Mouse (Mus musculus): ENCODE results near the gene Pla2g10. TPM values are rescaled to one million over a fixed set of nuclear protein-coding genes. Genes with fewer than 3 reads are reported as not detected.
A peak's percentile ranks its signal among the peaks of the same experiment; 100 is the strongest.
"Not testable (repeated sequence)": the region's sequence is repeated elsewhere in the genome, so short reads cannot be mapped to it uniquely, and the experiment has no call there.

Gene Pla2g10
- 0.41 and 1.4 TPM in 2 replicates for polyA plus RNA-seq (2015; fragmentation: Nextera tagmentation; extraction: Ambion mirVana)

DNA sequence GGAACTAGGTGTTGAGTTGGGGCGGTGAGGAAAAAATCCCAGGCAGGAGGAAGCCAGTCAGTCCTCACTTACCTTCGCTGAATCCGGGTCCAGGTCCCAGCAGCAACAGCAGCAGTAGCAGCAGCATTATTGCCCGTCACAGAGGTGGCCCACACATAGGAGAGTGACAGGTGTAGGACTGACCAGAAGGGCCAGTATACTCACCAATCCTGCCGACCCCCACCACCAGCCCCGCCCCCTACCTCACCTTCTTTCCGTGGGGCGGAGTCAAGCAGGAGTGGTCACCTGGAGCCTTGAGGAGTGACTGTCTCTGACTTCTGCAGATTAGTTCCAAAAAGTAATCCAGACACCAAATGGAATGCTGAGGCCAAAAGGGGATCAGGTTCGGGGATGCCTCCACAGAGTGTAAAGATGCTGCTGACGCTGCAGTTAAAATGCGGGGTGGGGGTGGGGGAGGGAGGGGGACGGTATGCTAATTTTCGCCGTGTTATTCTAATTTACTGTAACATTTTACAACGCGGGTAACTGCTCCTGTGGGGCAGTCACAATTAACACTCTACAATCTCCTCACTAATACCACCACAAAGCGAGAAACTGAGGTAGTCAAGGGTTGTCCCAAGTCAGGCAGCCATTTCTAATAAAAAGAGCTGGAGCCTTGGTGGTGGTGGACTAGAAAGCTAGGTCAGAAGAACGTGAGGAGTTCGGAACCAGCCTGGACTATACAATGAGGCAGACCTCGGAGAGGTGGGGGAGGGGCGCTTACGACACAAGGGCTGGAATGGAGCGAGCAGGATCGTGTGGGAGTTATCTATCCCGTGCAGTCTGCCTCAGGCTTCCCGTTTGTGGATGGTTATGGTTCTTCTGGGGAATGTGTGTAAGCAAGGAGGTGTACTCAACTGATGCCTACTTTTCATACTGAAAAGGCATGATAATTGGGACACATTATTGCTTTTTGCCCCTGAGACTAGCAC lies at the start of gene Pla2g10:
Gene Pla2g10 (minus strand): TSS at position 699 of the 971 bp plus-strand sequence.
- H3K27me3 ChIP-seq (replicated peaks), result no peaks in the 10 kb centered on the region
- peaks cover 8% of the 10 kb centered on the region for H3K4me1 ChIP-seq
- no peaks in the 10 kb centered on the region for H3K36me3 ChIP-seq
- no peak within 1 kb of the TSS for H3K27ac ChIP-seq (replicated peaks)
- no peak within 1 kb of the TSS for H3K9ac ChIP-seq (replicated peaks)
- peak within 1 kb of the TSS; percentile 16 for H3K4me3 ChIP-seq (replicated peaks)
- H3K9me3 ChIP-seq (replicated peaks), result no peaks in the 10 kb centered on the region
- ATAC-seq (ENCODE audit: low FRiP score), result peak; percentile 41; the same call in 1 of the 2 replicates
- 10% methylated on average over 26 of the region's 26 CpGs for WGBS
- peak within 1 kb of the TSS; percentile 51 for H3K4me2 ChIP-seq

GRCm38 (mm10) chr16:13774651-13775050 lies 43.9 kb upstream of the Pla2g10 start:
- not testable (repeated sequence) for H3K4me1 ChIP-seq; H3K36me3 ChIP-seq; H3K4me2 ChIP-seq; ATAC-seq (ENCODE audit: low FRiP score); H3K4me3 ChIP-seq (replicated peaks); H3K27ac ChIP-seq (replicated peaks); H3K9me3 ChIP-seq (replicated peaks); H3K27me3 ChIP-seq (replicated peaks); H3K9ac ChIP-seq (replicated peaks)
- WGBS, result 92% methylated on average over 3 of the region's 3 CpGs

DNA sequence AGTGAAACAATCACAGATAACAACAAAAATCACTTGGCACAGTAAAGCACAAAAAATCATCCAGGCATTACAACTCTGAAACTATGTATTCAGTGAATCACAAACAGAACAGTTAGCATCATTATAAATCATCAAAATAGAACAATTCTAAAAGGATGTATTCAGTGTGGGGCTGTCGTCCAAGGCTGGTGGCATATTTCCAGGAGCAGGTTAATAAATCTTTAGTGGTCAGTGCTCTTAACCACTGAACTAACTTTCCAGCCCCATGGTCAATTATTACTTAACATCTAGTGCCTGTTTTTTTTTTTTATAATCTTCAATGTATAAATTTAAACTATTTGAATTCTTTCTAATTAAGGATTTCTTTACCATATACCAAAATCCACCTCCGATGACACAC lies 43.2 kb upstream of the Pla2g10 start:
- H3K9me3 ChIP-seq (replicated peaks); ATAC-seq (ENCODE audit: low FRiP score); H3K4me1 ChIP-seq; H3K36me3 ChIP-seq; H3K27me3 ChIP-seq (replicated peaks); H3K27ac ChIP-seq (replicated peaks); H3K4me2 ChIP-seq; H3K4me3 ChIP-seq (replicated peaks); H3K9ac ChIP-seq (replicated peaks): not testable (repeated sequence)
- WGBS, result 69% methylated on average over 2 of the region's 2 CpGs

- H3K36me3 ChIP-seq; ATAC-seq (ENCODE audit: low FRiP score); H3K4me3 ChIP-seq (replicated peaks); H3K4me1 ChIP-seq; H3K27ac ChIP-seq (replicated peaks); H3K4me2 ChIP-seq; H3K9ac ChIP-seq (replicated peaks); H3K9me3 ChIP-seq (replicated peaks); H3K27me3 ChIP-seq (replicated peaks): not testable (repeated sequence)
- 86% methylated on average over 5 of the region's 5 CpGs for WGBS
These were observed 41.3 kb upstream of the Pla2g10 start for GRCm38 (mm10) chr16:13772051-13772450.

DNA sequence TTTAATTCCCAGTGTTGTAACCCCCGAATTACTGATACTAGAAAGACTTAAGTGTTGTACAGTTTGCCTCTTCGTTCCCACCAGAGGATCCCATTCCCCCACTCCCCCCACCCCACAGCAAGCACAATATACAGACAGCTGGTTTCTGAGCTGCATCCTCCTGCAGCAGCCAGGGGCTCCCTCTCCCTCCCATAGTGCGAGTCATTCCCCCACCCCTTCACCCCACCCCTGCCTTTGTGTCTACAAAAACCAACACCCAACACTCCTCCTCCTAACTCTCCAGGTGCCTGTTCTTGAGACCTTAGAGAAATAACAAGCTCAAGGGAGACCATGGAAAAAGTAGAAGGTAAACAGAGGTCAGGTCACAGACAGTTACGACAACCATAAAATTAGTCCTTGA lies 40.8 kb upstream of the Pla2g10 start:
- not testable (repeated sequence) for H3K4me1 ChIP-seq; H3K27me3 ChIP-seq (replicated peaks); H3K4me3 ChIP-seq (replicated peaks); H3K9ac ChIP-seq (replicated peaks); H3K9me3 ChIP-seq (replicated peaks); ATAC-seq (ENCODE audit: low FRiP score); H3K4me2 ChIP-seq; H3K36me3 ChIP-seq; H3K27ac ChIP-seq (replicated peaks)
- WGBS, result 75% methylated on average over 4 of the region's 4 CpGs

GRCm38 (mm10) chr16:13766367-13766766 lies 35.6 kb upstream of the Pla2g10 start:
- H3K36me3 ChIP-seq, result no peaks in the 10 kb centered on the region
- H3K27ac ChIP-seq (replicated peaks), result no peak overlapping the region
- no peak for ATAC-seq (ENCODE audit: low FRiP score)
- H3K9me3 ChIP-seq (replicated peaks), result no peaks in the 10 kb centered on the region
- no peak overlapping the region for H3K4me2 ChIP-seq
- no peaks in the 10 kb centered on the region for H3K27me3 ChIP-seq (replicated peaks)
- no peak overlapping the region for H3K4me3 ChIP-seq (replicated peaks)
- no peaks in the 10 kb centered on the region for H3K4me1 ChIP-seq
- no peak overlapping the region for H3K9ac ChIP-seq (replicated peaks)

DNA sequence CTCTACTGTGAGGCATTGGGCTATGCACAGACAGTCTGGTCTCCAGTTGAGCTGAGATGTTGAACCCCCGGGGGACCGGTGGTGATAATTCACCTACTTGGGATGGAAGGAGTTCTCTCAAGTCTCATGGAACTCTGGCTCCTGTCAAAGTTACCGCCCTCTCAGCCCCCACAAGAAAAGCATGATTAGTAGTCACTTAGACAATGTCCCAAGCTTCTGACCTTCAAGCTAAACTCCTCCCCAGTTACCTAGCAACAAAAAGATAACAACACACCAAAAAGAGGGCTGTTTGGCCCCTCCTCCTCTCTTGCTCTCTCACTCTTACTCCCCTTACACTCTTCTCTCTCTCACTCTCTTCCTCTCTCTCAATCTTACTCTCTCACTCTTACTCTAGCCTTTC lies 33.7 kb upstream of the Pla2g10 start:
- H3K9ac ChIP-seq (replicated peaks), result no peak overlapping the region
- H3K9me3 ChIP-seq (replicated peaks), result no peaks in the 10 kb centered on the region
- 68% methylated on average over 3 of the region's 3 CpGs for WGBS
- no peak for ATAC-seq (ENCODE audit: low FRiP score)
- H3K36me3 ChIP-seq, result no peaks in the 10 kb centered on the region
- no peak overlapping the region for H3K27ac ChIP-seq (replicated peaks)
- no peak overlapping the region for H3K4me3 ChIP-seq (replicated peaks)
- no peak overlapping the region for H3K4me2 ChIP-seq
- no peaks in the 10 kb centered on the region for H3K4me1 ChIP-seq
- no peaks in the 10 kb centered on the region for H3K27me3 ChIP-seq (replicated peaks)

DNA sequence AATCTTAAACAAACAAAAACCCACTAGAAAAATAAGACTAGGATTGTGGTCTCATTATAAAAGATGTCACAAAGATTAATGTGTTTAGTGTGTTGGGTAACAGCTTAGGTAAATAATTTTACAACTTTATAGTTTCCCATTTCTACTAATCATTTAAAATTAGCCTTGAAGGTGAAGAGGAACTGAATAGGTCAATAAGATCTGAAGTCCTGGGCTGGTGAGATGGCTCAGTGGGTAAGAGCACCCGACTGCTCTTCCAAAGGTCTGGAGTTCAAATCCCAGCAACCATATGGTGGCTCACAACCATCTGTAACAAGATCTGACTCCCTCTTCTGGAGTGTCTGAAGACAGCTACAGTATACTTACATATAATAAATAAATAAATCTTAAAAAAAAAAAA lies 32.0 kb upstream of the Pla2g10 start:
- not testable (repeated sequence) for H3K4me1 ChIP-seq; H3K27me3 ChIP-seq (replicated peaks); H3K9ac ChIP-seq (replicated peaks); H3K4me3 ChIP-seq (replicated peaks); ATAC-seq (ENCODE audit: low FRiP score); H3K36me3 ChIP-seq; H3K4me2 ChIP-seq; H3K9me3 ChIP-seq (replicated peaks); H3K27ac ChIP-seq (replicated peaks)
- WGBS, result 88% methylated on average over 1 of the region's 1 CpGs

- H3K4me1 ChIP-seq, result peaks cover 8% of the 10 kb centered on the region; the same call in 1 of the 2 replicates
- no peak overlapping the region for H3K4me2 ChIP-seq
- H3K27me3 ChIP-seq (replicated peaks), result no peaks in the 10 kb centered on the region
- H3K9me3 ChIP-seq (replicated peaks), result no peaks in the 10 kb centered on the region
- H3K4me3 ChIP-seq (replicated peaks), result no peak overlapping the region
- WGBS, result 95% methylated on average over 2 of the region's 2 CpGs
- H3K27ac ChIP-seq (replicated peaks), result no peak overlapping the region
- no peaks in the 10 kb centered on the region for H3K36me3 ChIP-seq
- no peak for ATAC-seq (ENCODE audit: low FRiP score)
- H3K9ac ChIP-seq (replicated peaks), result no peak overlapping the region
These were observed 27.0 kb upstream of the Pla2g10 start for GRCm38 (mm10) chr16:13757823-13758222.

DNA sequence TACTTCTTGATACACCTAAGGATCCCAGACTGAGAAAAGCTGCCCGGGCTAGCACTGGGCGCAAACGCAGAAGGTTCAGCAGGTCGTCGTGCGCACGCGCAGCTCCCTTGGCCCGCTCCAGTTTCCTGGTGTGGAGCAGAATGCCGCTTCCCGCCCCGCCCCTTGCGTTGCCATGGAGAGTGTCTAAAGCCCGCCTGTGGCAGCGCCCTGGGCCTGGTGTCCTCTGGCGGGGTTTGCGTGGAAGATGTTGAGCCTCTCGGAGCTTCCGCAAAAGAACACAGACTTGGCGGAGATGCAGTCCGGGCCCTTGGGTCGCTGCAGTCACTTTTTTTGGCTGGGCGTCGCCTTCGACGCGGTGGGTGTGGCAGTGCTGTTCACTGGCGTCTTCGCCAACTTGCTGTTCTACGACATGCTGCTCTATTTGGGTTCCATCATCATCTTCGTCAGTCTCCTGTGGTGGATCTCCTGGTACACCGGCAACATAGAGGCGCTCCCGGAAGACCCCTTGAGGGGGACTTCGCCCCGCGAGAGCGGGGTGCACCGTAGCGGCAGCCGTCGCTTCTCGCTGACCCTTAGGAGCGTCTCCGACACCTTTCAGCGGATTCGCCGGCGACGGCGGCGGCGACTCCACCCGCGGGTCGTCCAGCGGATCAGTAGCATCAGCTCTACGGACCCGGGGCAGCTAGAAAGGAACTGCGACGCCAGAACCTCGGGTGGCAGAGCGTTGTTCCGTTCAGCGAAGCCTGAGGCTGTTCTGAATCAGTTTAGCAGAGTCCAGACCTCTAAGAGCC lies 23.8 kb upstream of the Pla2g10 start:
- no peaks in the 10 kb centered on the region for H3K27me3 ChIP-seq (replicated peaks)
- H3K4me2 ChIP-seq, result peak overlapping the region; percentile 95
- H3K9me3 ChIP-seq (replicated peaks), result no peaks in the 10 kb centered on the region
- peak overlapping the region; percentile 75 for H3K4me3 ChIP-seq (replicated peaks)
- peak overlapping the region; percentile 60 for H3K9ac ChIP-seq (replicated peaks)
- WGBS, result under 1% methylated on average over 65 of the region's 65 CpGs
- peak; percentile 98 for ATAC-seq (ENCODE audit: low FRiP score)
- no peaks in the 10 kb centered on the region for H3K36me3 ChIP-seq
- H3K4me1 ChIP-seq, result peaks cover 8% of the 10 kb centered on the region; the same call in 1 of the 2 replicates
- H3K27ac ChIP-seq (replicated peaks), result peak overlapping the region; percentile 73

- Histone ChIP-seq H3K4me2 (peak overlapping the region; percentile 95), H3K4me3 (replicated peaks) (peak overlapping the region; percentile 75), H3K9ac (replicated peaks) (no peak overlapping the region), H3K27ac (replicated peaks) (no peak overlapping the region), H3K4me1 (peaks cover 8% of the 10 kb centered on the region; the same call in 1 of the 2 replicates), H3K36me3 (no peaks in the 10 kb centered on the region), H3K9me3 (replicated peaks) (no peaks in the 10 kb centered on the region), H3K27me3 (replicated peaks) (no peaks in the 10 kb centered on the region)
- peak; percentile 42; the same call in 1 of the 2 replicates for ATAC-seq (ENCODE audit: low FRiP score)
- 66% methylated on average over 8 of the region's 8 CpGs for WGBS
These were observed 23.2 kb upstream of the Pla2g10 start for GRCm38 (mm10) chr16:13753986-13754385.
